Mouse (Mus musculus) forebrain, embryonic 10.5 days (tissue): ENCODE data around the gene Adsl. TPM values are rescaled to one million over a fixed set of nuclear protein-coding genes. Genes with fewer than 3 reads are reported as not detected.

Experiments
- DNase-seq: peaks from one replicate; pipeline ENCODE4 v3.0.0-alpha.2; 2017; ENCODE audit warnings: low spot score; ENCODE audit errors: extremely low spot score
- H3K27ac ChIP-seq: fragments of 300-500 bp; sonication (generic); 2 replicates; pipeline ENCODE4 v1.5.1; 2016; ENCODE audit warnings: mild to moderate bottlenecking
- H3K27me3 ChIP-seq: fragments of 300-500 bp; sonication (generic); 2 replicates; pipeline ENCODE4 v1.6.1; 2016; ENCODE audit warnings: mild to moderate bottlenecking; ENCODE audit not compliant: poor library complexity, severe bottlenecking
- H3K36me3 ChIP-seq: fragments of 300-500 bp; sonication (generic); replicated peaks from 2 replicates; pipeline ENCODE4 v1.6.1; 2016; ENCODE audit warnings: mild to moderate bottlenecking, moderate library complexity
- H3K4me1 ChIP-seq: fragments of 300-500 bp; sonication (generic); 2 replicates; pipeline ENCODE4 v1.6.1; 2016
- H3K4me3 ChIP-seq: fragments of 300-500 bp; sonication (generic); 2 replicates; pipeline ENCODE4 v1.5.1; 2016; ENCODE audit warnings: mild to moderate bottlenecking, moderate library complexity
- H3K9me3 ChIP-seq: fragments of 300-500 bp; sonication (generic); 2 replicates; pipeline ENCODE4 v1.6.1; 2016; ENCODE audit warnings: mild to moderate bottlenecking, moderate library complexity
- WGBS: fragments of 180-500 bp; shearing (Covaris S2); methylation state at CpG from one replicate; pipeline ENCODE4 v1.1.7; 2016; 5-methylcytosine and 5-hydroxymethylcytosine counted together
- polyA plus RNA-seq: library from polyadenylated mRNA; unstranded; fragments of >200 nt; fragmentation: Nextera tagmentation; extraction: Ambion mirVana; gene quantifications from 2 replicates; pipeline ENCODE4 v1.2.1, GENCODE M21; 2016

Gene Adsl
- polyA plus RNA-seq, 1 experiment from 2014 or later, result 236 TPM

DNA sequence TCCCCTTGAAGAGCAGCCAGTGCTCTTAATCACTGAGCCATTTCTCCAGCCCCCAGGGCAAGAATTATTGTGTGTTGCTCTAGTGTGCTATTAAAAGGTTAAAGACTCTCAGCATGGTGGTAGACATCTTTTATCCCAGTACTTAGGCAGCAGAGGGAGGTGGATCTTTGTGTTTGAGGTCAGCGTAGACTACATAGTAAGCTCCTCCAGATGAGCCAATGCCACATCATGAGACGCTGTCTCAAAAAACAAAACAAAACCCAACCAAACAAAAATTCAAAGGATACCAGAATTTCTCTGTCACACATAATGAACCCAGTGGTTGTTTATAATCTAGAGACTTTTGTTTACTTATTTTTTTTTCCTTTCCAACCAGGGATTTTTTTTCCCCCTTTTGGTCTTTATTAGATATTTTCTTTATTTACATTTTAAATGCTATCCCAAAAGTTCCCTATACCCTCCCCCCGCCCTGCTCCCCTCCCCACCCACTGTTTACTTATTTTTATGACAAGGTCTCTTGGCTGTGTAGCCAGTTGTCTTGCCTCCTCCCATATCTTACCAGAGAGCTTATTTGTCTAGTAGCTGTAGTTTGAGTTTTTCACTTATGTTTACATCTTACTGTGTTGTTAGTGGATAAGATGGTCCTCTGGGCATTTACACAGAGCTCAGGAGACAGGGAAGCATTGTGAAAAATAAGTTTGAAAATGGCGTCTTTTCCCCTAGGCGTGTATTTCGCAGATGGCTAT, 48.0 kb downstream of the Adsl start:
- DNase-seq, result no peak
- no peaks in the 10 kb centered on the region for H3K36me3 ChIP-seq
- H3K27me3 ChIP-seq, result no peaks in the 10 kb centered on the region
- no peaks in the 10 kb centered on the region for H3K9me3 ChIP-seq
- H3K4me3 ChIP-seq, result no peak overlapping the region
- 88% methylated on average over 6 of the region's 6 CpGs for WGBS
- peaks cover 11% of the 10 kb centered on the region for H3K4me1 ChIP-seq
- H3K27ac ChIP-seq, result no peak overlapping the region

DNA sequence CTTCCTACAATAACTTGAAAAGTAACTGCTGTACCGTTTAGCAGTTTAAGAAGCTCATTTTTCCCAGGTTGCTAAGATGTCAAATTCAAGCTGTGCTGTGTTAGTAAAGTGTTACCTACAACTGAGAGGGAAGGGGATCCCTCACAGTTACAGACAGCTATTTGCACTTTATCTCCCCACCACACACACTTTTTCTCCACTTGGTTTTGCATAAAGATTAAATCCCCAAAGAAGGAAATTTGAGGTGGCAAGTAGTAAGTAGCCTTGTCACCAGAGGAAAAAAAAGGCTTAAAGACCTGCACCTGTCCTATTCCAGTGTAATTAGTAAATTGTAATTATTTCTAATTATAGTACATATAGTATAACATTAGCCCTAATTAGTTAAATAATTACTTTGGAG, 48.8 kb downstream of the Adsl start:
- DNase-seq, result no peak
- Histone ChIP-seq H3K4me1 (peaks cover 11% of the 10 kb centered on the region), H3K9me3 (no peaks in the 10 kb centered on the region), H3K27ac (no peak overlapping the region), H3K4me3 (no peak overlapping the region), H3K27me3 (no peaks in the 10 kb centered on the region), H3K36me3 (no peaks in the 10 kb centered on the region)
- 71% methylated on average over 1 of the region's 1 CpGs for WGBS

DNA sequence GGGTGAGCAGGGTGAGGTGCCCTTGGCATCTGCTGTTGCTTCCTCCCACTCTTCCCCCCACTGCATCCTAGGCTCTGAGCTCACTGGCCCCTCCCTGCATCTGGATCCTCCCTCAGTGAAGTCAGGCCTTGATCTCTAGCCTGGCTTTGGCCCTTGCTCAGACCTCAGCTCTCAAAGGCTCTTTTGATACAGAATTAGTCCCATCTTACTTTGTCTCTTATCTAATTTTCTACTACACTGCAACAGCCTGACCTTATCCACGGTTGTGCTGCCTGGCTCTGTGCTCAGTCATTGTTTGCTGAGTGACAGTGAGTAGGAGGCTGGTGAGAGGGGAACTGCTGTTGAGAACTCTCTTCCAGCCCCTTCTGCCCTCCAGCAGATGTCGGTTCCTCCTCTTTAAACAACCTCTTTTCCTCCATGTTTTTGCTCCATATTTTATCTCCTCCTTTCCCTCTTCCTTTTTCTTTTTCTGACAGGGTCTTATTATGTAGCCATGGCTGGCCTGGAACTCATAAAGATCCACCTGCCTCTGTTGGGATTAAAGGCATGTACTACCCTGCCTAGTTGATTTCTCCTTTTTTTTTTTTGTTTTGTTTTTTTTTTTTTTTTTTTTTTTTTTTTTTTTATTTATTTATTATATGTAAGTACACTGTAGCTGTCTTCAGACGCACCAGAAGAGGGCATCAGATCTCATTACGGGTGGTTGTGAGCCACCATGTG, 52.3 kb downstream of the Adsl start:
- no peak overlapping the region for H3K27ac ChIP-seq
- H3K4me1 ChIP-seq, result peaks cover 11% of the 10 kb centered on the region
- WGBS, result 64% methylated on average over 3 of the region's 4 CpGs
- DNase-seq, result no peak
- H3K4me3 ChIP-seq, result no peak overlapping the region
- no peaks in the 10 kb centered on the region for H3K27me3 ChIP-seq
- H3K36me3 ChIP-seq, result peaks cover 19% of the 10 kb centered on the region
- no peaks in the 10 kb centered on the region for H3K9me3 ChIP-seq

DNA sequence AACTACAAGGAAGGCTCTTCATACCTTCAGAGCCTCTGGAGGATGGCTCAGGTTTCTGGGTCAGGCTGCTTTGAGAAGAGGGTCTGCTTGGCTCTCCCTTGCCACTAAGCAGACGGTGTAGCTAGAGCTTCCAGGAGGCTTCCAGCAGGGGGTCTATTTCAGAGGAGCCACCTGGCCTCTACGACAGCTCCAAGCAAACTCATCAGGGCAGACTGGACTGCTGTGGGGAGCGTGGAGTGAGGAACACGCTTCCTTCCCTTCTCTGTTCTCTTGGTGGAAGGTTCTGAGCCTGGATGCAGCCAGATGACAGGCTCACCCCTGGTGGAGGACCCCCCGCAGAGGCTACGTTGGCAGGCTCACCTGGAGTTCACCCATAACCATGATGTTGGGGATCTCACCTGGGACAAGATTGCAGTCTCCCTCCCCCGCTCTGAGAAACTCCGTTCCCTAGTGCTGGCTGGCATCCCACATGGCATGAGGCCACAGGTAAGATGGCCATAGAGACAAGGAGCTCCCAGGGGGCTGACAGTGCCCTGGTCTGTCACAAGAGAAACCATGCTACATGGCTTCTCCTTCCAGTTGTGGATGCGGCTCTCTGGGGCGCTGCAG, 57.9 kb downstream of the Adsl start:
- Histone ChIP-seq H3K27me3 (no peaks in the 10 kb centered on the region), H3K36me3 (peaks cover 53% of the 10 kb centered on the region)
- 88% methylated on average over 10 of the region's 10 CpGs for WGBS

DNA sequence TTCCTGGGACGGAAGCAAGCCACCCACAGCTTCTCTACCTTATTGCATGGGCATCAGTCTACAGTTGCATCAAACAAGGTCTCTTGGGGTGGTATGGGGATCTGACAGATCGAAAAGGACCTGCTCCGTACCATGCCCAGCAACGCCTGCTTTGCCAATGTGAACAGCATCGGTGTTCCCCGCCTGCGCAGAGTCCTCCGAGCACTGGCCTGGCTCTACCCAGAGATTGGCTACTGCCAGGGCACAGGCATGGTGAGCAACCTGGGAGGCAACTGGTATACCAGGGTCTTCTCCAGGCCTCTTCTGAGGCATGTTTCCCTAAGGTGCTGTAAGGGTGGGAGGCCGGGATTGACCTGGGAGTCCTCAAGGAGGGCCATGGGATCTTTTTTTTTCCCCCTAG, 59.0 kb downstream of the Adsl start:
- Histone ChIP-seq H3K9me3 (no peaks in the 10 kb centered on the region), H3K27me3 (no peaks in the 10 kb centered on the region), H3K4me3 (no peak overlapping the region), H3K27ac (no peak overlapping the region), H3K36me3 (peaks cover 64% of the 10 kb centered on the region), H3K4me1 (no peaks in the 10 kb centered on the region)
- WGBS, result 94% methylated on average over 9 of the region's 9 CpGs
- DNase-seq, result no peak

More for the DNA sequence above, 57.9 kb downstream of the Adsl start:
- no peak overlapping the region for H3K4me3 ChIP-seq
- DNase-seq, result no peak
- no peaks in the 10 kb centered on the region for H3K9me3 ChIP-seq
- H3K4me1 ChIP-seq, result no peaks in the 10 kb centered on the region
- no peak overlapping the region for H3K27ac ChIP-seq

DNA sequence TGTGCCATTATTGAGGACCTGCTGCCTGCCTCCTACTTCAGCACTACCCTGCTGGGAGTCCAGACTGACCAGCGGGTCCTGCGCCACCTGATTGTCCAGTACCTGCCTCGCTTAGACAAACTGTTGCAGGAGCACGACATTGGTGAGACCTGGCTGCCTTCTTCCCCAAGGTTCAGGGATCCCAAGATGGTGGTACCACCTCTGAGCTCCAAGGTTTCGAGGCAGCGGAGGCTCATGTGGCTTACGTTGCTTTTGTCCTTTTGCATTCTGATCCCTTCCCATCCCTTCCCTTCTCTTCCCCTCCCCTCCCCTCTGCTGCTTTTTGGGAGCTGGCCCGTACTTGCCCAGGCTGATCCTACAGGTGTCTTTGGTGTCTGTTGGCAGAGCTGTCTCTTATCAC, 59.6 kb downstream of the Adsl start:
- Histone ChIP-seq H3K36me3 (peaks cover 66% of the 10 kb centered on the region), H3K4me1 (no peaks in the 10 kb centered on the region), H3K9me3 (no peaks in the 10 kb centered on the region)

DNA sequence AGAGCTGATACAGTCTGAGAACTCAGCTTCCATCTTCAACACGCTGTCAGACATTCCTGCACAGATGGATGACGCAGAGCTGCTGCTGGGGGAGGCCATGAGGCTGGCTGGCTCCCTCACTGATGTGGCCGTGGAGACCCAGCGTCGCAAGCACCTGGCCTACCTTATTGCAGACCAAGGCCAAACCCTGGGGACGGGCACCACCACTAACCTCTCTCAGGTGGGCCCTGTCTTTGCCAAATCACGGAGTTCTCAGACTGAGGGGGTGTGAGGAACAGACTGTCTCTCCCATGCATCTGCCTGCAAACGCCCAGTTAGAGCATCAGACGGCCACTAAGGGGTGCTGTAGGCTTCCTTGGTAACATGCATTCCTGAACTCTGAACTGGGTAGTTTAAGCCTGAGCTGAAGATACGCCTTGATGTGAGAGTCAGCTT, 60.4 kb downstream of the Adsl start:
- DNase-seq, result no peak
- Histone ChIP-seq H3K4me3 (no peak overlapping the region), H3K27me3 (no peaks in the 10 kb centered on the region), H3K4me1 (no peaks in the 10 kb centered on the region), H3K9me3 (no peaks in the 10 kb centered on the region), H3K36me3 (peaks cover 67% of the 10 kb centered on the region), H3K27ac (no peak overlapping the region)
- 69% methylated on average over 10 of the region's 10 CpGs for WGBS

More for the DNA sequence above, 59.6 kb downstream of the Adsl start:
- WGBS, result 88% methylated on average over 8 of the region's 8 CpGs
- DNase-seq, result no peak
- Histone ChIP-seq H3K27ac (no peak overlapping the region), H3K27me3 (no peaks in the 10 kb centered on the region), H3K4me3 (no peak overlapping the region)

DNA sequence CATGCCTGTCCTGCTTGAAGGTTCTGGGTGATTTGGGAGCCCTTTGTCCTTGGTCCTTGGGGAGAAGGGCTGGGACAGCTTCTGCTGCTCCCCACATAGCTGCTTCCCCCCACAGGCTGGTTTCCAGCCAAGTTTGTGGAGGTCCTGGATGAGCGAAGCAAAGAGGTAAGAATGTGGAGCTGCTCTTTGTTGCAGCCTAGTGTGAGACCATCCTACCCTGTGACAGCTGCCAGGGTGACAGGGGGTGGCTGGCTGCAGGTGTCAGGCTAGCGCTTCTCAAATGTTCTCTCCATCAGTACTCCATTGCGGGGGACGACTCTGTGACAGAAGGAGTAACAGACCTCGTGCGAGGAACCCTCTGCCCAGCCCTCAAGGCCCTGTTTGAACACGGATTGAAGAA, 61.8 kb downstream of the Adsl start:
- H3K36me3 ChIP-seq, result peaks cover 73% of the 10 kb centered on the region
- H3K27ac ChIP-seq, result 0 out of 2 replicates have a peak overlapping the region, but pooled peaks have one; percentile 11
- 86% methylated on average over 7 of the region's 7 CpGs for WGBS
- no peaks in the 10 kb centered on the region for H3K4me1 ChIP-seq
- H3K4me3 ChIP-seq, result no peak overlapping the region
- no peaks in the 10 kb centered on the region for H3K27me3 ChIP-seq
- no peaks in the 10 kb centered on the region for H3K9me3 ChIP-seq
- DNase-seq, result no peak

DNA sequence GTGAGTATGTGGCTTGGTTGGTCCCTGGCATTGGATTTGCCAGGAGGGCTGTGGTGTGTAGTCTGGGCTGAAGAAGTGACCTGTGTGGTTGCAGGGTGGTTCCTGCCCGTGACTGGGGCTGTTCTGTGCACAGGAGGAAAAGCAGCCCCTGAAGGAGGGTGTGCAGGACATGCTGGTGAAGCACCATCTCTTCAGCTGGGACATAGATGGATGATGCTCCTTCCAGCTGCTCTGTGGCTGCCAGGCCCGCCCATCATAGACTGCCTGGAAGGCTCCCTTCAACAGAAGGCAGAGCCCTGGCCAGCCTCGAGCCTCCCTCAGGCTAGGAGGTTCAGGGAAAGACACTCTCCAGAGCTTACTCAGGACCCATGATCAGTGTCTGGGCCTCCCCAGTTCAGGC, 63.2 kb downstream of the Adsl start:
- Histone ChIP-seq H3K4me1 (no peaks in the 10 kb centered on the region), H3K36me3 (peaks cover 84% of the 10 kb centered on the region), H3K27ac (no peak overlapping the region), H3K27me3 (no peaks in the 10 kb centered on the region), H3K9me3 (no peaks in the 10 kb centered on the region), H3K4me3 (no peak overlapping the region)
- 89% methylated on average over 3 of the region's 3 CpGs for WGBS
- no peak for DNase-seq

DNA sequence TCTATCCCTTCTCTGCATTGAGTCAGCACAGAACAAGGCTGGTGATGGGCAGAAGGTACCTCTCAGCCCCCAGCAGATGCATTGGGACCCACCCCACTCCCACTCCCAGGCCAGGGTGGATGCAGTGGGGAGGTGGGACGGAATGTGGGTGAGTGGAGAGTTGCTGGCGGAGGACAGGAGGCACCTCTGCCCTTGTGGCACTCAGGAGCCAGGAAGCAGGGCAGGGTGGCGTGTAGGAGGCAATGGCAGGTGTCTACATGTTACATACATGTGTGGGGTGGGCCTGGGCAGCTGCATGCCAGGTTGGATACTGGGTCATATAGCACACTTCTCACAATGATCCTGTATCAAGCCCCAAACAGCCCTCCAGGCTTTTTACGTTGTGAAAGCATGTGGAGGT, 64.1 kb downstream of the Adsl start:
- WGBS, result 88% methylated on average over 4 of the region's 4 CpGs

DNA sequence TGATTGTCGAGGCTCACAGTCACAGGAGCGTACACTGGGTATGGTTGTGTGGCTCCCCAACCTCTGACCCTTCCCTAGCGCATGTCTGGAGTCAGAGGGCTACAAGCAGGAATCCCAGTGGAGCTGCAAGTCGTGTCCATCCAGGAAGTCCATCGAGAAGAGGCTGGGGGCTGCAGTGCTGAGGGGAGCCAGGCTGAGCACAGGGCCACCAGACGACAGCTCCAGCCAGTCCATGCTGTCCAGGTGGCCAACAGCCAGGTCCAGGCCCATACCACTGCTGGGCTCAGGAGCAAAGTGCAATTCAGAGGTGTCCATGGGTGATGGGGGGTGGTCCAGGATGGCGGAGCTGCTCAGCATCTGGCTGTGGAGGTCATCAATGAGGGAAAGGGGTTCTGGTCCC, 64.9 kb downstream of the Adsl start:
- WGBS, result 90% methylated on average over 7 of the region's 7 CpGs
- H3K36me3 ChIP-seq, result peaks cover 95% of the 10 kb centered on the region
- H3K27me3 ChIP-seq, result no peaks in the 10 kb centered on the region

More for the DNA sequence above, 64.1 kb downstream of the Adsl start:
- H3K4me3 ChIP-seq, result no peak overlapping the region
- H3K27me3 ChIP-seq, result no peaks in the 10 kb centered on the region
- H3K4me1 ChIP-seq, result no peaks in the 10 kb centered on the region
- H3K27ac ChIP-seq, result no peak overlapping the region
- H3K9me3 ChIP-seq, result no peaks in the 10 kb centered on the region
- DNase-seq, result no peak
- H3K36me3 ChIP-seq, result peaks cover 89% of the 10 kb centered on the region

DNA sequence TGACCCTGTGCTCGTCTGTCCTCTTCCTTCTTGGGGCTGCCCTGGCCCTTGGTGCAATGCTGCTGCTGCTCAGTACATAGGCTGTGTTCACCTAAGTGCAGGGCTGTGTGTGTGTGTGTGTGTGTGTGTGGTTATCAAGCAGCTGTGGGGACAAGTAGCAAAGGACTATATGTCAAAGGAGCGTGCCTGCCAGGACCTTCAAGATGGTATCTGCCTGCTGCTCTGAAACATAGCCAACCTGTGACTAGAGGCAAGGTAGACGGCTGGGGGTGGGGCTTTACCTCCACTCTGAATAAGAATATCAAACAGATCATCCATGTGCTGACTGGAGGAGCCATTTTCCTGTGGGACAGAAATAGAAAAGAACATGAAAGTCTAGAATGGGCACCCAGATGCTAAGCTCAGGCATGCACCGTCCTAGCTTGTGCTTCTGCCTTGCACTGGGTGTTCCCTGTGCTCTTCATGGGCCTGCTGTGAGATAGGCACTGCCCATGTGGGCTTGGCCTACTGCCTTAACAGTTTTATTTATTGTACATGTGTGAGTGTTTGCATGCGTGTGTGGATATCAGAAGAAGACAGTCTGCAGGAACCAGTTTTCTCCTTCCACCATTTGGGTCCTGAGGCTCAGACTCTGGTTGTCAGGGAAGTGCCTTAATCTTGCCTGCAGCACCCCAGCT, 66.9 kb downstream of the Adsl start:
- no peaks in the 10 kb centered on the region for H3K27me3 ChIP-seq
- H3K9me3 ChIP-seq, result no peaks in the 10 kb centered on the region
- DNase-seq, result no peak
- H3K36me3 ChIP-seq, result peaks cover 100% of the 10 kb centered on the region
- H3K4me1 ChIP-seq, result no peaks in the 10 kb centered on the region
- WGBS, result 94% methylated on average over 5 of the region's 5 CpGs
- H3K27ac ChIP-seq, result no peak overlapping the region
- H3K4me3 ChIP-seq, result no peak overlapping the region

More for the DNA sequence above, 64.9 kb downstream of the Adsl start:
- no peaks in the 10 kb centered on the region for H3K9me3 ChIP-seq
- H3K4me1 ChIP-seq, result no peaks in the 10 kb centered on the region
- no peak overlapping the region for H3K4me3 ChIP-seq
- no peak overlapping the region for H3K27ac ChIP-seq
- DNase-seq, result no peak
